Mouse (Mus musculus) MEL (cell line): Measurements from ENCODE around the gene Cdk17.

Source experiments
- CTCF ChIP-seq, 3 experiments: IDR thresholded peaks in 2 of 3; conservative IDR thresholded peaks in 1 of 3; 2 replicates each; pipeline ENCODE4 v1.5.1; 2011 to 2012; ENCODE audit warnings: low read length in 3 of 3, low read depth in 2 of 3, mild to moderate bottlenecking in 2 of 3, improper control_type of control experiment in 1 of 3, inconsistent platforms in 1 of 3, mixed read lengths in 1 of 3, moderate library complexity in 1 of 3; ENCODE audit not compliant: control insufficient read depth in 1 of 3, insufficient read depth in 1 of 3, poor library complexity in 1 of 3, severe bottlenecking in 1 of 3
- EP300 ChIP-seq, 2 experiments: IDR thresholded peaks; 2 replicates each; pipeline ENCODE4 v1.6.1; 2011; ENCODE audit warnings: improper control_type of control experiment in 2 of 2, low read length in 2 of 2, low read depth in 1 of 2, mild to moderate bottlenecking in 1 of 2
- GATA1 ChIP-seq: IDR thresholded peaks from 2 replicates; pipeline ENCODE4 v1.6.1; 2011; ENCODE audit warnings: low read depth, low read length, improper control_type of control experiment
- MAFK ChIP-seq: IDR thresholded peaks from 2 replicates; pipeline ENCODE4 v1.6.1; 2011; ENCODE audit warnings: low read depth, mild to moderate bottlenecking, low read length, improper control_type of control experiment, borderline replicate concordance
- MAX ChIP-seq: IDR thresholded peaks from 2 replicates; pipeline ENCODE4 v1.6.1; 2011; ENCODE audit warnings: low read length, improper control_type of control experiment
- MAZ ChIP-seq: IDR thresholded peaks from 2 replicates; pipeline ENCODE4 v1.6.1; 2012; ENCODE audit warnings: low read depth, mild to moderate bottlenecking, inconsistent platforms, low read length, improper control_type of control experiment
- MXI1 ChIP-seq: IDR thresholded peaks from 2 replicates; pipeline ENCODE4 v1.6.1; 2011; ENCODE audit warnings: mild to moderate bottlenecking, low read depth, low read length, improper control_type of control experiment
- POLR2A ChIP-seq, 2 experiments: IDR thresholded peaks; 2 replicates each; pipeline ENCODE4 v1.6.1; 2011 to 2012; ENCODE audit warnings: low read length in 2 of 2, mild to moderate bottlenecking in 2 of 2, control low read depth in 1 of 2, improper control_type of control experiment in 1 of 2, low read depth in 1 of 2, moderate library complexity in 1 of 2; ENCODE audit not compliant: control insufficient read depth in 1 of 2, insufficient read depth in 1 of 2, poor library complexity in 1 of 2
- POLR2AphosphoS5 ChIP-seq: IDR thresholded peaks from 2 replicates; pipeline ENCODE4 v1.6.1; 2012; ENCODE audit warnings: low read depth, borderline replicate concordance, mild to moderate bottlenecking, inconsistent platforms, low read length, moderate library complexity, mixed read lengths
- TAL1 ChIP-seq: IDR thresholded peaks from 2 replicates; pipeline ENCODE4 v1.6.1; 2012; ENCODE audit warnings: mild to moderate bottlenecking, inconsistent platforms, low read length, moderate library complexity, mixed read lengths
- TBP ChIP-seq: IDR thresholded peaks from 2 replicates; pipeline ENCODE4 v1.8.0; 2011; ENCODE audit warnings: low read depth, low read length, improper control_type of control experiment
- TCF12 ChIP-seq: IDR thresholded peaks from 2 replicates; pipeline ENCODE4 v1.6.1; 2014; ENCODE audit warnings: low read depth, mild to moderate bottlenecking, inconsistent platforms, low read length, improper control_type of control experiment, moderate library complexity
- ZC3H11A ChIP-seq: IDR thresholded peaks from 2 replicates; pipeline ENCODE4 v1.6.1; 2012; ENCODE audit warnings: low read depth, mild to moderate bottlenecking, inconsistent platforms, low read length, improper control_type of control experiment
- ZMIZ1 ChIP-seq: IDR thresholded peaks from 2 replicates; pipeline ENCODE4 v1.6.1; 2012; ENCODE audit warnings: low read depth, mild to moderate bottlenecking, inconsistent platforms, low read length, improper control_type of control experiment, moderate library complexity

- no peak for TF ChIP-seq MAZ
- no peak for TF ChIP-seq ZMIZ1
- no peak for TF ChIP-seq CTCF (IDR thresholded peaks at IDR 0.05 in 2 of 3, conservative IDR thresholded peaks at IDR 0.05 in 1 of 3; ENCODE audit: control insufficient read depth in 1 of 3, insufficient read depth in 1 of 3, low read depth in 2 of 3, low read length in 3 of 3, poor library complexity in 1 of 3, severe bottlenecking in 1 of 3)
- no peak for TF ChIP-seq TBP
- TF ChIP-seq GATA1 = no peak
- no peak for TF ChIP-seq TCF12
- TF ChIP-seq POLR2A (IDR thresholded peaks at IDR 0.05; ENCODE audit: control insufficient read depth in 1 of 2, insufficient read depth in 1 of 2, low read depth in 1 of 2, low read length in 2 of 2, poor library complexity in 1 of 2) = no peak
- TF ChIP-seq POLR2AphosphoS5 = no peak
- no peak for TF ChIP-seq MAX
- no peak for TF ChIP-seq MAFK
- no peak for TF ChIP-seq EP300 (IDR thresholded peaks at IDR 0.05; ENCODE audit: low read depth in 1 of 2, low read length in 2 of 2)
- no peak for TF ChIP-seq TAL1
- TF ChIP-seq MXI1 = no peak
- no peak for TF ChIP-seq ZC3H11A
Measured at GRCm38 (mm10) chr10:93276857-93277256, 116.2 kb downstream of the Cdk17 start.
